Mouse (Mus musculus) embryonic fibroblast, embryonic 13.5 days (primary cell): ENCODE results near the gene Slc16a3.

ENCODE experiments used
- CTCF ChIP-seq: IDR thresholded peaks from 2 replicates; pipeline ENCODE4 v1.5.1; 2011; ENCODE audit warnings: mild to moderate bottlenecking, control low read depth, low read length, moderate library complexity, borderline replicate concordance; ENCODE audit not compliant: insufficient read depth
- POLR2A ChIP-seq: IDR thresholded peaks from 2 replicates; pipeline ENCODE4 v1.6.1; 2011; ENCODE audit warnings: low read depth, mild to moderate bottlenecking, control low read depth, low read length, moderate library complexity

DNA sequence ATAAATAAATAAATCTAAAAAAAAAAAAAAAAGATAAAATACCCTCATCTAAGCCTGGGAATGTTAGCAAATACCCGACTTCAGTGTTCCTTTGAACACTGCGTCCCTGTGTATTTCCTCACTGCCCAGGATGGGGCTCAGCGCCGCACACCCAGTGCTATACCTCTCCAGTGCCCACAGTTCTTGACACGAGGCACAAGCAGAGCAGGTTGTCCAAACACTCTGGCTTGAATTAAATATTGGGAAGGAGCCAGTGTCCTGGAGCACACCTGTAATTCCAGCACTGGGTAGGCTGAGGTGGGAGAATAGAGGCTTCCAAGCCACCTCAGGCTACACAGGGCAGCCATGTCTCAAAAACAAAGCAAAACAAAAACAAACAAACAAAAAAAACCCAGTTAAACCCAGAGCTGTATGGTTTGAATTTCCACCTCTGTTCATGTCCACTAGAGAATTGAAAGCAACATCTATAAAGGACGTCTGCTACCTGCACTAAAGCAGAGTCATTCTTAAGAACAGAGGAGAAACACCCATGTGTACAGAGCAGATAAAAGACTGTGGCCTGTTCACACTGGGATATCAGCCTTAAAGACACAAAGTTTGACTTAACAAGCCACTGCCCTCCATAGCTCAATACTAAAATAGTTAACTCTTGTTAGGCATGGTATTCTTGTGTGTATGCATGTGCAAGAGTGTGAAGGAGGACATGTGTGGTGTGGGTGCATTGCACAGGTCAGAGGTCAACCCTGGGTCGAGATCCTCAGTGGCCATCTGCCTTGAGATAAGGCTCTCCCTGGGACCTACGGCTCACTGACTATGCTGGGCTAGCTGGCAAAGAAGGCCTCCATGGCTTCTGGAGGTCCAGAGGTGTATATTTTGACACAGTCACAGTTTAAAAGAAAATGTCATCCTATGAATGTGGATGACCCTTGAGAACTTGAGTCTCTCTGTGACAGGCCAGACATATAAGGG lies 47.7 kb upstream of the Slc16a3 start:
- TF ChIP-seq POLR2A, result no peak
- no peak for TF ChIP-seq CTCF
